Mouse (Mus musculus) embryonic facial prominence, embryonic 14.5 days (tissue): Measurements from ENCODE around the gene Gm13090. TPM values are rescaled to one million over a fixed set of nuclear protein-coding genes. Genes with fewer than 3 reads are reported as not detected.

ENCODE experiments used
- ATAC-seq: fragments of 200-750 bp; cut with Nextera tagmentation; 2 replicates; pipeline ENCODE4 v1.8.0; 2017; ENCODE audit warnings: low read depth, moderate number of reproducible peaks, moderate TSS enrichment
- DNase-seq: peaks from one replicate; pipeline ENCODE4 v3.0.0-alpha.2; 2015; ENCODE audit warnings: low spot score
- H3K27ac ChIP-seq: fragments of 300-500 bp; sonication (generic); replicated peaks from 2 replicates; pipeline ENCODE4 v1.5.1; 2014; ENCODE audit warnings: low read depth, mild to moderate bottlenecking, low read length, moderate library complexity
- H3K27me3 ChIP-seq: fragments of 300-500 bp; sonication (generic); replicated peaks from 2 replicates; pipeline ENCODE4 v1.6.1; 2014; ENCODE audit warnings: low read length; ENCODE audit not compliant: control insufficient read depth, insufficient read depth
- H3K36me3 ChIP-seq: fragments of 300-500 bp; sonication (generic); 2 replicates; pipeline ENCODE4 v1.6.1; 2014; ENCODE audit warnings: low read length, mixed read lengths; ENCODE audit not compliant: control insufficient read depth, insufficient read depth
- H3K4me1 ChIP-seq: fragments of 300-500 bp; sonication (generic); 2 replicates; pipeline ENCODE4 v1.6.1; 2014; ENCODE audit warnings: antibody characterized with exemption, low read length; ENCODE audit not compliant: control insufficient read depth, insufficient read depth
- H3K4me2 ChIP-seq: fragments of 300-500 bp; sonication (generic); 2 replicates; pipeline ENCODE4 v1.6.1; 2014; ENCODE audit warnings: low read depth, mild to moderate bottlenecking, low read length, moderate library complexity, mixed read lengths
- H3K4me3 ChIP-seq: fragments of 300-500 bp; sonication (generic); 2 replicates; pipeline ENCODE4 v1.5.1; 2014; ENCODE audit warnings: low read depth, mild to moderate bottlenecking, low read length
- H3K9ac ChIP-seq: fragments of 300-500 bp; sonication (generic); 2 replicates; pipeline ENCODE4 v1.6.1; 2014; ENCODE audit warnings: low read depth, mild to moderate bottlenecking, low read length, moderate library complexity, mixed read lengths
- H3K9me3 ChIP-seq: fragments of 300-500 bp; sonication (generic); 2 replicates; pipeline ENCODE4 v1.6.1; 2016; ENCODE audit warnings: low read length; ENCODE audit not compliant: control insufficient read depth
- WGBS: fragments of 180-500 bp; shearing (Covaris S2); extraction: QIAGEN DNeasy Blood & Tissue Kit; methylation state at CpG from one replicate; pipeline ENCODE4 v1.1.7; 2014; 5-methylcytosine and 5-hydroxymethylcytosine counted together
- polyA plus RNA-seq: library from polyadenylated mRNA; unstranded; fragments of >200 nt; fragmentation: Nextera tagmentation; extraction: Ambion mirVana; gene quantifications from 2 replicates; pipeline ENCODE4 v1.2.1, GENCODE M21; 2014

Gene Gm13090
- polyA plus RNA-seq, 1 experiment from 2014 or later = not detected

DNA sequence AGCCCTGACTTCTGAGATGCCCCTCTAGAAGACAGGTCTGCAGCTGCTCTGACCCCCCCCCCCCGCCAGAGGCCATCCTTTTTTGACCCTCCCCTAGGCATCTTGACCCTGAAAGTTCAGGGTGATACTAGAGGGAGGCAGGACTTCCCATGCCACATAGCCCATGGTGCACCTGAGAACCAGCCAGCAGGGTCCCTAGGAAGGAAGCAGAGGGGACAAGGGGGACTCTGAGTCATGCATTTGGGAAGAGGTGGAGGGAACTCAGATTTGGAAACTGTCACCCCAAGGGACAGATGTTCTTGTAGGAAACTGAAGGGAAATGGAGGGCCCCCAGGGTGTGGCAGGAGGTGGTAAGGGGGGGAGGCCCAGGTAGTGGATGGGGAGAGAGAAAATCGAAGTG lies 49.2 kb downstream of the Gm13090 start:
- ATAC-seq = no peak
- 13% methylated on average over 2 of the region's 2 CpGs for whole genome bisulfite sequencing
- no peak overlapping the region; the same call in 1 of the 2 replicates for H3K4me2 ChIP-seq

DNA sequence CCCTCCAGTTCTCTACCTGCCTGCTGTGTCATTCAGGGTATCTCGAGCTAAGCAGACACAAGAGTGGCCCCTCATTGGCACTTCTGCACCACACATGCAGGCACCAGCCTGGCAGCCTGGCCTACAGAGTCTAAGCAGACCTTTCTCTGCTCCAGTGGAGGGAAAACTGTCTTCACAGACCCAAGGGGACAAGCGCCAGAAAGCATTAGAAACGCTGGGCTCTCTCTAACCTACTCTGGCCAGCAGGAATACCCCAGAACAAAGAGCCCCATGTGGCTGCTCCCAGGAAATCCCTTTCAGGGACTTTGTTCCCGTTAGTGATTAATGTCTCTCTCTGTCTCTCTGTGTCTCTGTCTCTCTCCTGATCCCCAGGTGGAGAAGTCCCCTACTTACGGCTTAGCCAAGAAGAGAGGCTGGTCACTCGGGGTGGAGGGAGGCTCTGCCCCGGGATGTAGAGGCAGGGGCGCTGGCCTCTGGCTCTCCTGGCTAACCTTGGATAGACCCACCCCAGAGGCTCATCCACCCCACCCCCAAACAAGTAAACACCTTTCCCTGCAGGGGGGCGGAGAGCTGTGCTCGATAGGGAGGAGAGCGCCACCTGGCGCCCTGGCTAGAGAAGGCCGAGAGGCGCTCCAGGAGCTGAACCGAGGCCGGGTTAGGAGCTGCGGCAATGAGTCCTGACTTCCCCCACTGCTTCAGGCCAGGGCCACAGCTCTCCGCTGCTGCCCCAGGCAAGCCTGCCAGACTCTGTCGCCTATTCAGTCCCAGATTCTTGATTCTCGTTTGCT lies 49.9 kb downstream of the Gm13090 start:
- Histone ChIP-seq H3K9ac (peak overlapping the region; percentile 14; the same call in 1 of the 2 replicates), H3K27me3 (peaks cover 26% of the 10 kb centered on the region), H3K4me1 (peaks cover 12% of the 10 kb centered on the region; the same call in 1 of the 2 replicates), H3K36me3 (no peaks in the 10 kb centered on the region), H3K9me3 (no peaks in the 10 kb centered on the region), H3K4me2 (peak overlapping the region; percentile 45), H3K27ac (no peak overlapping the region), H3K4me3 (peak overlapping the region; percentile 16; the same call in 1 of the 2 replicates)
- WGBS = 7% methylated on average over 18 of the region's 20 CpGs
- peak; percentile 42; the same call in 1 of the 2 replicates for ATAC-seq
- peak; percentile 89 for DNase-seq

More for the DNA sequence above, 49.2 kb downstream of the Gm13090 start:
- no peaks in the 10 kb centered on the region for H3K9me3 ChIP-seq
- peaks cover 12% of the 10 kb centered on the region; the same call in 1 of the 2 replicates for H3K4me1 ChIP-seq
- H3K4me3 ChIP-seq = no peak overlapping the region
- H3K9ac ChIP-seq = no peak overlapping the region
- no peaks in the 10 kb centered on the region for H3K36me3 ChIP-seq
- no peak overlapping the region for H3K27ac ChIP-seq
- peaks cover 26% of the 10 kb centered on the region for H3K27me3 ChIP-seq
- no peak for DNase-seq

GRCm38 (mm10) chr4:151140368-151140982 lies 51.1 kb downstream of the Gm13090 start:
- Histone ChIP-seq H3K4me3 (no peak overlapping the region), H3K9ac (peak overlapping the region; percentile 27; the same call in 1 of the 2 replicates), H3K27me3 (peaks cover 26% of the 10 kb centered on the region), H3K4me2 (no peak overlapping the region), H3K4me1 (peaks cover 12% of the 10 kb centered on the region; the same call in 1 of the 2 replicates), H3K27ac (no peak overlapping the region), H3K9me3 (no peaks in the 10 kb centered on the region), H3K36me3 (no peaks in the 10 kb centered on the region)
- WGBS = 11% methylated on average over 11 of the region's 20 CpGs
- ATAC-seq (peak; percentile 42; the same call in 1 of the 2 replicates), DNase-seq (peak; percentile 75)

Other genes with a start within 250 kb of the Gm13090 start
- gene Errfi1, start 235.7 kb upstream of the Gm13090 start, polyA plus RNA-seq = 25.5 and 26.7 TPM in 2 replicates
- gene Park7, start 175.1 kb upstream of the Gm13090 start, polyA plus RNA-seq = 387 and 401 TPM in 2 replicates
- gene Tnfrsf9, start 175.0 kb upstream of the Gm13090 start, polyA plus RNA-seq = 0.11 and 0.80 TPM in 2 replicates
- gene Uts2, start 92.5 kb upstream of the Gm13090 start, polyA plus RNA-seq = not detected in 2 replicates
- 6.0 and 6.7 TPM in 2 replicates for gene Per3, start 44.9 kb upstream of the Gm13090 start, polyA plus RNA-seq
- 51.7 and 54.5 TPM in 2 replicates for gene Vamp3, start 31.6 kb upstream of the Gm13090 start, polyA plus RNA-seq